Mouse (Mus musculus) heart, postnatal 0 days (tissue): ENCODE data around the gene Olfr372.
"Not testable (repeated sequence)": the region's sequence is repeated elsewhere in the genome, so short reads cannot be mapped to it uniquely, and the experiment has no call there.

Source experiments
- CTCF ChIP-seq: IDR thresholded peaks from 2 replicates; pipeline ENCODE4 v1.5.1; 2016; ENCODE audit warnings: antibody characterized with exemption, control low read depth, low read depth
- EP300 ChIP-seq: IDR thresholded peaks from 2 replicates; pipeline ENCODE4 v1.6.1; 2016; ENCODE audit warnings: antibody characterized with exemption, low read depth

GRCm38 (mm10) chr8:72019022-72019421, 22.0 kb upstream of the Olfr372 start:
- not testable (repeated sequence) for TF ChIP-seq CTCF, EP300
